Mouse (Mus musculus) lung, postnatal 4 days (tissue): ENCODE data around the gene Rab7.

ENCODE experiments used
- DNase-seq, 2 experiments: peaks; one replicate each; pipeline ENCODE4 v3.0.0; 2021

Gene Rab7

DNA sequence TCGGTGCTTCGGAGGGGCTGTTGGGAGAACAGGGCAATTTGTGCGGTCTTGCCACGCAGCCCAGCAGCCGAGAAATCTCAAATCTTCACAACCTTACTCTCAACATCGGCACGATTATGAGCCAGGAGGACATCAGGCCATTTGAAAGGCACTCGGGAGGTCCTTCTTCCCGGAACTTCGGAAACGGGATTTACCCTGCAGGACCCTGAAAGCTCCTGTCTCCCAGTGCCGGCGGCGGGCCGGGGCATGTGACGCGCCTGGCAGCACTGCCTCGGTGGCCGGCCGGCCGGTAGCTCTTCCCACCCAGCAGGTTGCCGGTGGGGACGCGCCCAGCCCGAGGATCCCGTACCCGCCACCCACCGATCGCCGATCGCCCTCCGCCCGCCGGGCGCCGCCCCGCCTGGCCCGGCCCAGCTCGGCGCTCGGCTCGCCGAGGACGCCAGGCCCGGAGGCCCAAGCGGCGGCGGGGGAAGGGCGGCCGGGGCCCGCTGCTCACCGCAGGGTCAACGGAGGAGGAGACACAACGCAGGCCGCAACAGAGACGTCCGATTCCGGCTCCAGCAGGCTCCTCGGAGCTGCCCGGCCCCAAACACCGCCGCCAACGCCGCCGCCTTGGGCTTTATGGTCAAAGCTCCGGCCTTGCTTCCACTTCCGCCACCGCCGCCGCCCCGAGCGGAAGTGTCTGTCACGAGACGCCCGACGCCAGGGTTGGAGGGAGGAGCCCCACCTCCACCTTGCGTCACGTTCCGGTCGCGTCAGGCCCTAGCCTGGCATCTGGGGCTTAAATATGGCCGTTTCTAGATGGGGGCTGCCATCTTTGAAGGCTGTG is at the start of gene Rab7:
Rab7 (minus strand) TSS at position 694 of the 829 bp plus-strand sequence.
- peak; percentile 98 for DNase-seq

DNA sequence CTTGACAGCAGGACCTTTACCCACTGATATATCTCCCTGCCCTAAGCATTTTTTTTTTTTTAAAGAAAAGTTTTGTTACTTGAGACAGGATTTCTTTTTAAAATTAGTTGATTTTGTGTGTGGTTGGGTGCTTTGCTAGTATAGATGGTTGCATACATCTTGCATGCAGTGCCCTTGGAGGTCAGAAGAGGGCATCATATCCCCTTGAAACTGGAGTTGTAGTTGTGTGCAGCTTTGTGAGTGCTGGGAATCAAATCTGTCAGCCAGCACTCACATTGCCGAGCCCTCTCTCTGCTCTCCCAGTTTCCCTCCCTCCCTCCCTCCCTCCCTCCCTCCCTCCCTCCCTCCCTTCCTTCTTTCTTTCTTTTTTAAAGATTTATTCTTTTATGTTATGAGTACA is 43.9 kb upstream of the Rab7 start:
- no peak for DNase-seq

DNA sequence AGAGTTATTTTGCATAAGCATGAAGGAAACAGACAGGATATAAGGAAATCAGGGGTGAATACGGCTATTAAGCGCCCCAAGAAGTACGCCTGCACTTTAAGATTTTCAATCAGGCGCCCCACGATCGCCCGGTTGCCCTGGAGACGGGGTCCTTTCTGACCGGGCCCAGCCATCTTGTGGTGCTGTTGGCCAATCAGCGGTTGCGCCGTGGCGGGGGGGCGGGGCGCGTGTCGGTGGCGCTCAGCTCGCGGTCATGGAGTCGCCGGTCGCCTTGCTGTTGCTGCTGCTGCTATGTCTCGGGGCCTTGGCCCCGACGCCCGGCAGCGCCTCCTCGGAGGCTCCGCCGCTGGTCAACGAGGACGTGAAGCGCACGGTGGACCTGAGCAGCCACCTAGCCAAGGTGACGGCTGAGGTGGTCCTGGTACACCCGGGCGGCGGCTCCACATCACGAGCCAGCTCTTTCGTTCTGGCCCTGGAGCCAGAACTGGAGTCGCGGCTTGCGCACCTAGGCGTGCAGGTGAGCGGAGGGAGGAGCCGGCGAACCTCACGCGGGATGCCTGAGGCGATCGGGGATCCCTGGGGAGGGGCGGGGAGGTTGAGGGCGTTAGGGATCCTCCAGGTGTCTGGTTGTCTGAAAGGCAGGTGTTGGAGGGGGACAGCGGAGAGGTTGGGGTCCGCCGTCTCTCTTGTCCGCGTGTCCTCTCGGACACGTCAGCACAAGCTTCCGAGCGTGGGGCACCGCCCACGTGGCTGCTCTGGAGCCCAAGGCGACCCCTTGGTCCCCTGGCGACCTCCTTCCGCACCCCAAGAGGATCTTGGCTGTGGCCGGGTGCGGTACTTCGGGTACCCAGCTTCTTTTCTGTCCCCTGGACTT is 39.4 kb upstream of the Rab7 start, which contains the start of gene Rpn1:
Rpn1 (plus strand) TSS at position 205 of the 874 bp plus-strand sequence.
- peak; percentile 97 to 99 for DNase-seq

DNA sequence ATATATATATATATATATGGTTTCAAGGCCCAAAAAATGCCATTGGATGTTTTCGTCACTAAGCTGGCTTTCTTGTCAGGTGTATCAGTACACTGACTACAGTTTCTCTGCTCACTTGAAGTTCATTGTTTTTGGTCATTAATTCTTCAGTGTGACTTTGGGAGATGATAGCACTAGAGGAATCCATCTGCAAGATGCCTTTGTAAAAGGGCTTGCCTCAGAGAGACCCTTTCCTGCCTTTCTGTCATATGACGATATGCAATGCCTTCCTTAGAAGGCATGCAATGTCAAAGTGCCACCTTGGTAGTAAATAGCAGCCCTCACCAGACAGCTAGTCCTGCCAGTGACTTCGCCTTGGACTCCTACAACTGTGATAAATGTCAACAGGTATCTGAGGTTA is 38.6 kb upstream of the Rab7 start:
- no peak for DNase-seq

DNA sequence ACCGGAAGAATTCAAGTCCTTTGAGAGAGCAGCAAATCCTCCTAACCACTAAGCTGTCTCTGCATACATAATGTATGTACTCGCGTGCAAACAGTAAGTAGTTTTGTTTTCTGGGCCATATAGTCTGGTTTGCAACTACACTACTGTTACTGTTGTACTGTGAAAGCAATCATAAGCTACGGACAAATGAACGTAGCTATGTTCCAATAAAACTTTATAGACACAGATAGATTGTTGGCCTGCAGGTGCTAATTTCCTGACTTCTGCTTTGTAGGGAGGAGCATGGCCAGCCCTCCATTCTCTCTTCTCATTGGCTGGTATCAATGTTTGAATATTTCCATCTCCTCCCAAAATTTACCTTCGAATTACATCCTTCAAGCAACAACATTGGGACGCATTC is 38.0 kb upstream of the Rab7 start:
- no peak for DNase-seq

DNA sequence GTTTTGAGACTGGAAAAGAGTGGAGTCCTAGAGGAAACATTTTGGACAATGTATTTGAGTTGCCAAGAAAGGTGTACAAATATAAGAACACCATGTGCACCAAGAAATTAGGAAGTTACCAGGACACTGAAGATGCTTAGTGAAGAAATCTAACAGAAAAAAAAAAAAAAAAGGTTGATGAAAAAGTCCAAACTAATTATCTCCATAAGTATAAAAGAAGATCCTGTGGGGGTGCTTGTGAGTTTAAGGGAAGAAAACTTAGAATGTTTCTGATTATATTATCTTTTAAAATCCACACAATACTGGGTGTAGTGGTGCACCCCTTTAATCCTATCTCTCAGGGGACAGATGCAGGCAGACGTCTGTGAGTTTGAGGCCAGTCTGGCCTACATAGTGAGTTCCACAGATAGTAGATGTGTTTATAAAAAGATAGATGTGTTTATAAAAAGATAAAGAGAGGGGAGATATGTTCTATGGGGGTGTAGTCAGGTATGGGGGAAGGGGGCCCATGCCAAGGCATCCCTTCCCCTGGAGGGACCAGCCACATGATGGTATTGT is 31.0 kb upstream of the Rab7 start:
- no peak for DNase-seq

DNA sequence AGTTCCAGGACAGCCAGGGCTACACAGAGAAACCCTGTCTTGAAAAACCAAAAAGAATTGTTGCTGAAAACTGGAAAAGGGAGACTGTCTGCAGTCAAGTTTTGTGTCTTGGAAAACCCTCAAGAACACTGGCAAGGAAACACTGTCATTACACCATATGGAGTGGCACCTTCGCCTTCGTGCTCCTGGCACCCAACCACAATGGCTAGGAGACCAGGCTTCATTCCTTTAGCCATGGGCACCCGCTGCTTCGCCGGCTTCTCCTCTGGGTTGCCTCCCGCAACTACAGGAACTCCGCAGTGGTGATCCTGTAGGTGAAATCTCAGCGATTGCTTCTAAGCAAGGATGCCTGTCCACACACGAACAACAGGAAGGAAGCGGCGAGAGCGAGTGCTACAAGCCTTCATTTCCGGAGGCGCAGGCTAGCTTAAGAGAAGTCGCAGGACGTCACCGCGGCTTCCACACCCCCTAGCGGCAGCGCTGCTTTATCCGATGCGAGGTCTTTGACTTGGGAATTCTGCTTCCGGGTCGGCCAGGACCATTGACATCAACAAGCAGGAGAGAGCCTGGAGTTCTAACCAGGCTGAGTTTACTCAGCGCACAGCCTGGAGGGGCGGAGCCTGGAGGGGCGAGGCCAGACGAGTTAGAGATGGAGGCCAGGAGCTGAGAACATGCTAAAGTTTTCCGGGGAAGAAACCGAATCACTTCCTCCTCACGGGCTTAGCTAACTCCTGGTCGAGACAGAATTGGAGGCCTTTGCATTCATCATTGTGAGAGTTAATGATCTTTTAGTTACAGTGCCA is 29.9 kb upstream of the Rab7 start:
- peak; percentile 97 to 98 for DNase-seq

DNA sequence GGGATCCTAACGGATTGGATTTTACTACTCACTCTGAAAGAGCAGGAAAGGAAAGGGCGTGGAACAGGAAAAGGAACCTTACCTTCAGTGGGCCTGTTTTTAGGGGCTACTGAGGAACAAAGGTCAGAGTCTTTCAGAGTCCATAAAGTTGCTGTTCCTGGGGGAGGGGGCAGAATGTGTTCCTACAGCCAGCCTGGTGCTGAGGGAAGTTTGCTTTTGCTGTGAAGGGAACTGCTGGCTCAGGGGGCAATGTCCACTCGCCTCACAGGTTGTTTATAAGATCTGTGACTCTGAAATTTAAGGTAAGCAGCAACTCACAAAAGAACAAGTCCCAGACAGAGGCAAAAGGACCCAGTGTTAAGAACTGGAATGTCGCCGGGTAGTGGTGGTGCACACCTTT is 26.1 kb upstream of the Rab7 start:
- no peak for DNase-seq

DNA sequence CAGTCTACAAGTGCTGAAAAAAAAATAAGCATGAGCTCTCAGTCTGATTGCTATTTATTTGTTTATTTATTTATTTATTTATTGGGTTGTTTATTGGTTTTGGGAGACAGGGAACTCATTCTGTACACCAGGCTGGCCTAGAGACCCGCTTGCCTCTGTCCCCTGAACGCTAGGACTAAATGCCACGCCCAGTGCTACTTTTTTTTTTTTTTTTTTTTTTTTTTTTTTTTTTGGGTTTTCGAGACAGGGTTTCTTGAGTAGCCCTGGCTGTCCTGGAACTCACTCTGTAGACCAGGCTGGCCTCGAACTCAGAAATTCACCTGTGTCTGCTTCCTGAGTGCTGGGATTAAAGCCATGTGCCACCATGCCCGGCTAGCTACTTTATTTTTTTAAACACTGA is 25.4 kb upstream of the Rab7 start:
- DNase-seq = no peak

DNA sequence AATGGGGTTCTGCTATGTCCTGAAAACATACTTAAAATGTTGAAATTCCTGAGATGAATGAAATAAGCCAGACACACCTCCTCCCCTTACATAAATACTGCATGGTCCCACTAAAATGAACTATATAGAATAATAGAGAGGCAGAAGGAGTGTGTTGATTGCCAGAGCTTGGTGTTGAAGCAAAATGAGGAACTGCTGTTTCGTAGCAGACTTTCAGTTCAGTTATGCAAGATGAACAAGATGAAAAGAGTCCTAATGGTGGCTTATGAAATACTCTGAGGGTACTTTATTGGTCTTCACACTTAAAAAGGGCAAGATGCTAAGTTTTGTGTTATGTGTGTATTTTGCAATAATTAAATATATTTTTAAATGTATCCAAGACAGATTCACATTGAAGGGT is 23.7 kb upstream of the Rab7 start:
- DNase-seq = no peak

DNA sequence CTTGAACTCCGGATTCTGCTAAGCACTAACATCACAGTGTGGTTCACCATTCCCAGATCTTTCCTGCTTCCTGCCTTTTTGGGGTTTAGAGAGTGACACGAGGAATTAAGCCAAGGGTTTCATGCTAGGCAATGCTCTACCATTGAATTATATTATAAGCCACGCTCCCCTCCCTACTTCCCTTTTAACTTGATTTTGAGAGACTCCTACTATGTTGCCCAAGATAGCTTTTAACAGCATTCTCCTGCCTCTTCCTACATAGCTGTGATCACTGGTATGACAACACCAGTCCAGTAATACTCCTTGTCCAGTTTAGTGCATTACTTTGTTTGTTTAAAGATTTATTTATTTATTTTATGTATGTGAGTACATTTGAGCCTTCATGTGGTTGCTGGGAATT is 22.7 kb upstream of the Rab7 start:
- no peak for DNase-seq

DNA sequence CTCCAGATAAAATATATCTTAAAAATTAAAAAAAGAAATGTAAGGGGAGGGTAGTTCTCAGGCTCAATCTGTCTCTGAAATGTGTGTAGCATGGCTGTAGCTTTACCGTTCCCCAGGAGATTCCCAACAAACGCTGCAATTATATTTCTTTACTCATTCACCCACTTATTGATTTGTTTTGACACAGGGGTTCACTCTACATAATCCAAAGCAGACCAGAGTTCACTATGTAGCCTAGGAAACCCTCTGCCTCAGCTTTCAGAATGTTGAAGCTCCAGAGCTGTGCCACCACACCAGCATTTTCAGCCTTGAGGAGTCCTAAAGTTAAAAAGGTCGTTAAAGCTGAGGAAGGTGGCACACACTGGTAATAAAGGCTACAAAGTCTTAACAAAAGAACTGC is 20.9 kb upstream of the Rab7 start:
- no peak for DNase-seq

DNA sequence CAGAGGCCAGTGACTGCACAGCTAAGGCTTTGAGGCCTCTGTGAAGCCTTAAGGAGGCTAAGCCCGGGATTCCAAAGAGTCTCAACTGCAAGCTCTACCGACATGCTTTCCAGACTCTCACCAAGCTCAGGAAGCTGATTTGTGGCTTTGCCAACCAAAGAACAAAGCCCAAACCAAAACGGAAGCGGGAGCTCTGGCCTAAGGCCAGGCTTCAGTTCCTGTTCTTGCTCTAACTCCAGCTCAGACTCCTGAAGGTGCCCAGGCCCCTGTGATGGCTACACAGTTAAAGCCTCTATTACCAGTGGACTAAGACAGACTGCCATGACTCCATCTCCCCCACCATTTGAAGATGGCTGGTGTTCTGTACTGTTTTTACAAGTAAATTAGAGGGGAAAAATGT is 20.0 kb upstream of the Rab7 start:
- DNase-seq = peak; percentile 79 to 87

DNA sequence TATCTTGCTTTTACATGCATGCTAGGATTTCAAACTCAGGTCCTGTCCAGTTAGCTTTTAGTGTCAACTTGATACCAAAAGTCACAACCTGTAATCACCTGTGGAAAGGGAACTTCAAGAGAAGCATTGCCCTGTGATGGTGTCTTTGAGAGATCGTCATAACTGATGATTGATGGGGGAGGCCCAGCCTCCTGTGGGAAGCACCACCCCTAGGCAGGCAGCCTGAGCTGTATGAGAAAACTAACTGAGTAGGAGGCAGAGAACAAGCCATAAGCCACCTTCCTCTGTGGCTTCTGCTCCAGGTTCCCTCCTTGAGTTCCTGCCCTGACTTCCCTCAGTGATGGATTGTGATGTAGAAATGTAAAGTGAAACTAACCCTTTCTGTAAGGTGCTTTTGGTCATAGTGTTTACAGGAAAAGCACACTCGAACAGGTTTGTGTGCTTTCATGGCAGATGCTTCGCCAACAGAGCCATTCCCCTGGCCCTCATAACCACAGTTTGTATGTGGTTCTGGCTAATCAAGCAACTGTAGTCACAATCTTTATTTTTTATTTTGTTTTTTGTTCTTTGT is 19.1 kb upstream of the Rab7 start:
- DNase-seq = no peak

DNA sequence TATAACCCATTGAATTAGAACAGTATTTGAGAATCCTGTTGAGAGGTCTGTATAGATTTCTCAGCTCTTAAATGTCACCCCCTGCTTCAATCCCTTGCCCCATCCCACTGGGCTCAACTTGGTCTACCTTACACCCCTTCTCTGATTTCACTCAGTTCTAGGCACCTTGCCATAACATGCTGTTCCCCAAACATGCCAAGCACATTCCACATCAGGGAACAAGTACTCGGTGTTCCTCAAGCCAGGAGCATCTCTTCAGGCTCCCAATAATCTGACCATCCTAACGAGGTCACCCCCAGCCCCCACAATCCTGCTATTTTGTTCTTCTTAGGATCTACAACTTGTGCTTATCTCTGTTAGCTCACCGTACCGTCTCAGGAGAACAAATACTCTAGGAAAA is 17.3 kb upstream of the Rab7 start:
- DNase-seq = no peak

DNA sequence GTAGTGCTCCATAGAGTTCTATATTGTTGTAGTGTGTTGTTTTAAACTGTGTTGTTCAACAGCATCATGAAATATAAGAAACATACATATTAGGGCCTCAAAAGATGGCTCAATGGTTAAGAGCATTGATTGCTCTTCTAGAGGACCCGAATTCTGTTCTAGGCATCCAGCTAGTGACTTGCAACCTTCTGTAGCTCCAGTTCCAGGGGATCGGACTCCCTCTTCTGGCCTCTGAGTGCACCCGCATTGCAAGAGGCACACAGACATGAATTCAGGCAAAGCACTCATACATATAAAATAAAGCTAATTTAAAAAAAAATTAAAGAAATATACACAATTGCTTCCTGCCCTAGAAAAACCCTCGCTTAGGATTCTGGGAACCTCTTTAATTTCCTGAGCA is 16.3 kb upstream of the Rab7 start:
- DNase-seq = no peak

DNA sequence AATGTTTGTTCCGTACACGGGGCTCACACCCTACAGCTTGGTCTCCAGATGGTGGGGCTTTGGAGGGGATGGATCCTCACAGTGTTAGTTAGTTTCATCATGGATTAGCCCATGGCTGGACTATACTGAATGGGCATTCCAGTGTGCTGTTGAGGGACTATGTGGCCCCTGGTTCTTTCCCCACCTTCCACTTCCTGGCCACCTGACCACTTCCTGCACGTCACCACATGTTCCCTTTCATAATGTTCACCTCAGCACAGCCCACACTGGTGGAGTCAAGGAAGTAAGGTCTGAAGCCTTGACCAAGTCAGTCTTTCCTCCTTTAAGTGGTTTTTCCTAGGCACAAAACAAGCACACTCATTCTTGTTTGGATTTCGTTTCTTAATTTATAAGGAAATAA is 15.5 kb upstream of the Rab7 start:
- peak in 1 of 2 experiments; percentile 34 for DNase-seq

DNA sequence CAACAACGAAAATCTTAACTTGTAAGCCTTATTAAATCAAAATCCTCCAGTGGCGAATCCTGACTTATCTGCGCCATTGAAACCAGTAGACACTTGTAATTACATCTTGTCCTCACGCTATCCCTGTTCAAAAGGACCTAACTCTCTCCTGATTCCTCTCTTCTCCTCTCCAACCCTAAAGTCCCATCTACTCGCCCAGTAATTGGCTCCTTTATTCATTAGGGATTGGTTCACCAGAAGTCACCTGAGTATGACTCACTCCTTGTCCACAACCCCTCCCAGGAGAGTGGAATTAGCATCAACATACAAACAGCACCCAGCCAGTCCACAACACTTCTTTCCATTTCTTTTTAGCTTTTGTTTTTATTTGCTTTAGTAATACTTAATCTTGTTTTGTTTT is 14.8 kb upstream of the Rab7 start:
- DNase-seq = no peak

DNA sequence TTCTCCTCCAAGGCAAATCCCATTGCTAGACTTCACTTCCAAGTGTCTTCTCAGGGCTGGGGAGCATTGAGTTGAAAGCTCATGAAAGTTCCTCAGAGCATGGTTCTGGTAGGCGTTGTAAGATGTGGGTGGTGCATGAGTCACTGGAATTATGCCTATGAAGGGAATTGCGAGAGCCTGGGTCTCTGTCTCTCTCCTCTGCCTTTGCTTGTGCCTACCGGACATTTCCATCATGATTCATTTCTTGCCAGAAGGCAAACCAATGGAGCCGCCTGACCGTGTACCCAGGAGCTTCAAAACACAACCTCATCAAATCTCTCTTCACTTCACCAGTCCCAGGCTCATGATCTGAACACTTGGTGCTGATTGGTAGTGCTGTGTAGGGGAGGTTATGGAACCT is 11.8 kb upstream of the Rab7 start:
- no peak for DNase-seq

DNA sequence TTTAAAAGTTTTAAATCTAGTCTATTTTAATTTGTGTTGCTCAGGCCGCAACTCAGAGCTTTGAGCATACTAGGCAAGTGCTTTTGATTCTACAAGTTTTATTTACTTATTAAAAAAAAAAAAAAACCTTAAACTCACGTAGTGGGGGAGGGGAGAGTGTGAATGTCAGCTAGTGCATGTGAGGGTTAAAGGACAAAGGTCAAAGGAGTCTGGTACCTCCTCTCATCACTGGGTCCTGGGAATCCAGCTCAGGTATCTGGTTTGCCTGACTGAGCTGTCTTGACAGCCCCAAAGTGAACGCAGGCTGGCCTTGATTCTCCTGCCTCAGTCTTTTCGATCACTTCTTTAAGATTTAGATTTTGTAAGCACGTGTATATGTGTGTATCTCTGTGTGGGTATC is 10.6 kb upstream of the Rab7 start:
- DNase-seq = no peak

DNA sequence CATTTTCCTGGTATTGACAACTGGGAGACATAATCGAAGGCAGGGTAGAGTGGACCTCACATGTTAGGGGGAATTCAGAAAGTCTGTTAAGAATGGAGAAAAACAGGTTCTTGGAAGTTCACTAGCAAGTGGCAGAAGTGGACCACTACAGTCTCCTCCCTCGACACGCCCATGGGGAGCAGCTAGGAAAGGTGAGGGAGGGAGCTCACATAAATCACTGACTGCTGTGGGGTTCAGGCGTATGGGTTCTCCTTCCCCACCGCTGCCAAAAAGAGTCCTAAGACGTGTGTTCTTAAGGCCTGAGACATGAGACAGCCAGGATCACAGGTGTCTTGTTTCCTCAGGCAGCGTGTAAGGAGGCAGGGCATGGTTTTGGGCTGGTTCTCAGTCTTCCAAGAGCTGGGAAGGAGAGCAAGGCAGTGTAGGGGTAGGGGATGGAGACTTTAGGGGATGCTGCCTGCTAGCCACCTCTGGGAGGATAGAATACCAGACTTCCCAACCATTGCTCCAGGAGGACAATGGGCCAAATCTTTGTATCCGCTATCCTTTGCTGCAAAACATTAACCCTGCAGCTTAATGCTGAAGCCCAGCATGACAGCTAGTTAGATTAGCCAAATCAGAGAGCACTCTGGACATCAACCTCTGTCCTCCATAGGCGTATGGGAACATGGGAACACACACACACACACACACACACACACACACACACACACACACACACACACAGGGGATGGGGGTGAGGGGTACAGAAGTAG is 9.2 kb upstream of the Rab7 start:
- peak; percentile 28 to 45 for DNase-seq
